Mouse (Mus musculus): ENCODE measurements around the gene Fam210b. TPM values are rescaled to one million over a fixed set of nuclear protein-coding genes. Genes with fewer than 3 reads are reported as not detected.

Fam210b gene
- polyA plus RNA-seq, 1 experiment from 2014 or later, result 24.5 TPM

DNA sequence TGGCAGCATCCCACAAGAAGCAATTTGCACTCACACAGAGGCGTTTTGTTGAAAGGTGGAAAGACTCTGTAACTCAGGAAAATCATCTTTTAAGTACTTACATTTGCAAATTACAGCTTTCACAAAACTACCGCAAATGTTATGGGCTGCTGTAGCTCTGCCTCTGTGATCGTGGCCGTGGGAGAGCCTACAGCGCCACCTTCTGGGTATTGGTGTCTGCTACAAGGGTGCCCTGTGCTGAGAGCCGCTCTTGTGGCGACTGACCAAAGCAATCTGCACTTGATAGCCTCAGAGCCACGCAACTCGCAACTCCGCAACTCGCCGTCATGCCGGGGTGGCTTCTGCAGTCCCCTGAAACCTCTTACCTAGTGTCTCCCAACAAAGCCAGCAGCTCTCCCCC, 16.2 kb upstream of the Fam210b start:
- Histone ChIP-seq H3K27ac (ENCODE audit: poor library complexity, severe bottlenecking) (no peak overlapping the region), H3K36me3 (no peaks in the 10 kb centered on the region), H3K4me1 (replicated peaks) (0 out of 2 replicates have a peak, but pooled peaks cover 5% of the 10 kb centered on the region), H3K9me3 (replicated peaks) (no peaks in the 10 kb centered on the region), H3K4me3 (no peak overlapping the region), H3K4me2 (peak overlapping the region; percentile 45), H3K9ac (no peak overlapping the region), H3K27me3 (replicated peaks) (peaks cover 26% of the 10 kb centered on the region)
- 6% methylated on average over 13 of the region's 13 CpGs for WGBS
- ATAC-seq (ENCODE audit: insufficient number of reproducible peaks, low FRiP score), result peak; percentile 55; the same call in 1 of the 2 replicates

DNA sequence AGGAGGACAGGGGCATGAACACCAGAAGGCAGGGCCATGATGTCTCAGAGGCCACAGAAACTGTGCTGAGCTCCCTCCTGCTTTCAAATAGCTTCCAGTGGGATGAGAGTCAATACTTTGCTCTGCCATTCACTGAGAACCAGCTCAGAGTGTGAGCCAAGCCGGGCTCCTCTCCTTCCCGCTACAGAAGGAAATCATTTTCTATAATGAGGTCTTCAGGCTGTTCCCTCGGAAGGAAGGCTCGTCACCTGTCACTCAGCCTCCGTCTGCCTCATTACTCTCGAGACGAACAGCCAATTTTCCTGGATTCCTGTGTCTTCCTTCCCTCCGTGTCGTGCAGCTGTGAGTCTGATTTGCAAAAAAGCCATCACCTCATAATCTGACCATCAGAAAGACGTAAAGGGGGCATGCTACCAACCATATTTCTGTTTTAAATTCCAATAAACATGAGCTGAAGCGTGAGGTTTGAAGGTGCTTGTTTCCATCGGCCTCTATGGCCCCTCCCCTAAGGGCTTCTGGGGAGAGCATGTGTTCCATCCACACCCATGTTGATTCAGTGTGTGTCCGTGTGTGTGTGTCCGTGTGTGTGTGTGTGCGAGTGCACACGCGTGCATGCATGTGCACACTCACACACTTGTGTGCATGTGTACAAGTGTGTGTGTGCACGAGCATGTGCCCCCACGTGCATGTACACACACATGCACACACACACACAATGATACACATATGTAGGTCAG, 7.0 kb upstream of the Fam210b start:
- H3K9ac ChIP-seq, result no peak overlapping the region
- H3K4me2 ChIP-seq, result no peak overlapping the region
- ATAC-seq (ENCODE audit: insufficient number of reproducible peaks, low FRiP score), result no peak
- no peaks in the 10 kb centered on the region for H3K27me3 ChIP-seq (replicated peaks)
- 80% methylated on average over 19 of the region's 19 CpGs for WGBS
- H3K36me3 ChIP-seq, result no peaks in the 10 kb centered on the region
- no peak overlapping the region for H3K27ac ChIP-seq (ENCODE audit: poor library complexity, severe bottlenecking)
- no peak overlapping the region for H3K4me3 ChIP-seq
- peaks cover 7% of the 10 kb centered on the region; the same call in 1 of the 2 replicates for H3K9me3 ChIP-seq (replicated peaks)
- no peaks in the 10 kb centered on the region for H3K4me1 ChIP-seq (replicated peaks)

DNA sequence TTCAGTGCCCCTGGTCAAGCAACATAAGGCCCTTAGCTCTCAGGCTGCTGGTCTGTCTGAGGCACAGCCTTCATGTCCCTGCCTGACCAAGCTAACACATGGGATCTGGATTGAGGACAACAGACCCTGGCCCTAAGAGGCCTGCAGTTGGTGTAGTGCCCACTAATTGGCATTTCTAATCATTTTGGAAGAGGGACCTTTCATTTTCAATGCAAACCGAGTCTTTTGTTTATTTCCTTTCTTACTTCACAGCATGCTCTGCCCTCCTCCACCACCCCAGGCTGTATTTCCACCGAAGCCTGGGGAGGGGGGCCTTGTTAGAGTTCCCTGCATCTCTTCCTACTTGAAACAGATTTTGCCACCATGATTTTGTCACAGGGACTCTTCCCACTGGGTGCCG, 4.4 kb upstream of the Fam210b start:
- Histone ChIP-seq H3K9ac (no peak overlapping the region), H3K36me3 (no peaks in the 10 kb centered on the region), H3K4me3 (no peak overlapping the region), H3K4me2 (no peak overlapping the region), H3K4me1 (replicated peaks) (peaks cover 8% of the 10 kb centered on the region; the same call in 1 of the 2 replicates), H3K27ac (ENCODE audit: poor library complexity, severe bottlenecking) (no peak overlapping the region), H3K9me3 (replicated peaks) (peaks cover 8% of the 10 kb centered on the region; the same call in 1 of the 2 replicates), H3K27me3 (replicated peaks) (no peaks in the 10 kb centered on the region)
- ATAC-seq (ENCODE audit: insufficient number of reproducible peaks, low FRiP score), result no peak
- WGBS, result 54% methylated on average over 3 of the region's 3 CpGs

DNA sequence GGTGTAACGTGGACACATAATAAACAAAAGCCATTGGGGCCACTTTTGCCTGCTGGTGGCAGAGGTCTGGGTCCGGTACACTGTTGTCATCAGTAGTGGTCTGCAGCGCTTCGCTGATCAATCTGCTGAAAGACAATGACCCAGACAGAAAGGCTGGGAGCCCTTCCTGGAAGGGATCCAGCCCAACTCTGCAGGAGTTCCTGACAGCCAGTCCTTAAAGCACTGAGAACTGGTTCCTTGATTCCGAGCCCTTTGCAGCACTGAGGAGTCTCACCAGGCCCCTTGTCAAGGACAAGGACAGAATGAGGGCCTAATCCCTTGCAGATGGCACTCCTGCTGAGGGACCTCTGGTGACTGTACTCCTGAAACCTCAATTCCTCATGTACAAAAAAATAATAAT, 3.8 kb upstream of the Fam210b start:
- Histone ChIP-seq H3K36me3 (no peaks in the 10 kb centered on the region), H3K4me2 (no peak overlapping the region), H3K27ac (ENCODE audit: poor library complexity, severe bottlenecking) (no peak overlapping the region), H3K4me3 (no peak overlapping the region), H3K27me3 (replicated peaks) (no peaks in the 10 kb centered on the region), H3K9me3 (replicated peaks) (peaks cover 8% of the 10 kb centered on the region; the same call in 1 of the 2 replicates), H3K9ac (no peak overlapping the region), H3K4me1 (replicated peaks) (peaks cover 11% of the 10 kb centered on the region)
- 46% methylated on average over 5 of the region's 5 CpGs for WGBS
- ATAC-seq (ENCODE audit: insufficient number of reproducible peaks, low FRiP score), result no peak

DNA sequence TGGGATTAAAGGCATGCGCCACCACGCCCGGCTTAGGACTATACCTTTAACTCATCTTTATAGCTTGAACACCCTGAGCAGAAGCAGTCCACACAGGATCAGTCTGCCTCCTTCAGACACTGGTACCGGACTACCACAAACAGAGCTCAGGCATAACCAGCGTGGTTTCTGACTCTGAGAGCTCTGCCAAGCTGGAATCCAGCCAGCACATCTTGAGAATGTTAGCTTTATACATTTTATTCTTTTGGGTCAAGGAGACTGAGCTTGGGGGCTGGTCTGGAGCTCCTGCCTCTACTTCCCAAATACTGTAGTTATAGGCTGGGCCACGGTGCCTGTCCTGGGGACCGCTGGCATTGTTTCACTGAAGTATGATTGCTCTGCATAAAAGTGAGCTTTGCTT, 1.6 kb upstream of the Fam210b start:
- 93% methylated on average over 7 of the region's 7 CpGs for WGBS
- Histone ChIP-seq H3K9ac (no peak overlapping the region), H3K36me3 (no peaks in the 10 kb centered on the region), H3K27ac (ENCODE audit: poor library complexity, severe bottlenecking) (no peak overlapping the region), H3K4me1 (replicated peaks) (peaks cover 30% of the 10 kb centered on the region), H3K27me3 (replicated peaks) (no peaks in the 10 kb centered on the region), H3K4me2 (no peak overlapping the region), H3K9me3 (replicated peaks) (peaks cover 8% of the 10 kb centered on the region; the same call in 1 of the 2 replicates), H3K4me3 (no peak overlapping the region)
- no peak for ATAC-seq (ENCODE audit: insufficient number of reproducible peaks, low FRiP score)

DNA sequence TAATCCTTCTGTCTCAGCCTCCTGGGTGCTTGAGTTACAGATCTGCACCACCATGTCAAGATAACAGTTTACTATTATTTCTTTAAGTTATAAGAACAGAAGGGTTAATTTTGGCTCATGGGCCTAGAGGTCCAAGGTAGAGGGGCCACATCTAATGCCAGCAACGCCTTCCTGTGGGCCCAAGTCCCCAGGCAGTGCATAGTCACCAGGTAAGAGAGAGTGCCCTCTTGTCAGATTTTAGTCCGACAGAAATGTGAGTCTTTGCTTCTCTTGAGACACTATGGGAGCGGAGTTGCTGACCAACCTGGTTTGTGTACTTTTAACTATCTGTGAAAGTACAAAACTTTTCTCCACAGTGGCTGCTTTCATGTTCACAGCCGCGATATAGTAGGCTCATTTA, 696 bp upstream of the Fam210b start:
- Histone ChIP-seq H3K27me3 (replicated peaks) (no peaks in the 10 kb centered on the region), H3K9me3 (replicated peaks) (0 out of 2 replicates have a peak, but pooled peaks cover 4% of the 10 kb centered on the region), H3K36me3 (no peaks in the 10 kb centered on the region), H3K4me2 (peak overlapping the region; percentile 91), H3K9ac (0 out of 2 replicates have a peak overlapping the region, but pooled peaks have one; percentile 20), H3K4me1 (replicated peaks) (peaks cover 38% of the 10 kb centered on the region), H3K4me3 (peak overlapping the region; percentile 77), H3K27ac (ENCODE audit: poor library complexity, severe bottlenecking) (peak overlapping the region; percentile 26; the same call in 1 of the 2 replicates)
- 34% methylated on average over 5 of the region's 5 CpGs for WGBS
- ATAC-seq (ENCODE audit: insufficient number of reproducible peaks, low FRiP score), result no peak

DNA sequence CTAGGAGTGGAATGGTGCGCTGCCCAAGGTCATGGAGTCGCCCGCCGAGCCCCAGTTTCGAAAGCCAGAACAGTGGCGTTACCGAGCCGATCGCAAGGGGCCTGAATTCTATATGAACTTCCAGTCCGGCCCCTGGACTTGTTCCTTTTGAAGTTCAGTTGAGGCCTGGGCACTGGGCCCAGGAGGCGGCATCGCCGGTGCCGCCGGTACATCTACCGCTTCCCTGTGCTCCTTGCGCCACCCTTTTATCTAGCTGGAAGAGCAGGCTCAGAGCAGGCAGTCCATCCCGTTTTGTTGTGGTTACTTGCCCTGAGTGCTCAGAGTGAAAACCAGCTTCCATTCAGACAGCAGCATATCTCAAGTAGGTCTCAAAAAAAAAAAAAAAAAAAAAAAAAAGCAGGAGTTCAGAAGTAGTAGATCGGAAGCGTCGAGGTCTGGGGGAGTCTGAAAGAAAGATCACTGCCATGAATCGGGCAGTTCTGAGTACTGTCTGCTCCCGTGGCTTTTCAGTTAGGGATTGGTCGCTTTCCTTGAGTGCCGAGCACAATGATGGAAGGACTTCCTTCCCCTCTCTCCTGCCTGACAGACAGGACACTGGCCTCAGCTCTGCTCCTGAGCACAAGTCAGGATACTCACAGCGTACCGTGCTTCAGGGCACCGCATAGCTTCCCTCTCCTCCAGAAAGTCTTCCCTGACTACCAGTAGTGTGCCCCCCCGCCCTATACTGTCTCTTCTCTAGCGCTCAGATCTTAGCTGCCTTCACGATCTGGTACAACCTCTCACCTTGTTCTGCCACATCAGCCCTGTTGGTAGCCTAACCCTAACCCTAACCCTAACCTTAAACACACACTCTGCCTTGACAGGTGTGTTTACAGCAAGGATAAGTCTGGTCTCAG, 917 bp downstream of the Fam210b start:
- no peaks in the 10 kb centered on the region for H3K36me3 ChIP-seq
- peak overlapping the region; percentile 61 for H3K27ac ChIP-seq (ENCODE audit: poor library complexity, severe bottlenecking)
- 0 out of 2 replicates have a peak, but pooled peaks cover 4% of the 10 kb centered on the region for H3K9me3 ChIP-seq (replicated peaks)
- ATAC-seq (ENCODE audit: insufficient number of reproducible peaks, low FRiP score), result no peak
- H3K27me3 ChIP-seq (replicated peaks), result no peaks in the 10 kb centered on the region
- peaks cover 42% of the 10 kb centered on the region for H3K4me1 ChIP-seq (replicated peaks)
- peak overlapping the region; percentile 83 for H3K9ac ChIP-seq
- H3K4me3 ChIP-seq, result peak overlapping the region; percentile 77
- 9% methylated on average over 31 of the region's 31 CpGs for WGBS
- peak overlapping the region; percentile 91 for H3K4me2 ChIP-seq

DNA sequence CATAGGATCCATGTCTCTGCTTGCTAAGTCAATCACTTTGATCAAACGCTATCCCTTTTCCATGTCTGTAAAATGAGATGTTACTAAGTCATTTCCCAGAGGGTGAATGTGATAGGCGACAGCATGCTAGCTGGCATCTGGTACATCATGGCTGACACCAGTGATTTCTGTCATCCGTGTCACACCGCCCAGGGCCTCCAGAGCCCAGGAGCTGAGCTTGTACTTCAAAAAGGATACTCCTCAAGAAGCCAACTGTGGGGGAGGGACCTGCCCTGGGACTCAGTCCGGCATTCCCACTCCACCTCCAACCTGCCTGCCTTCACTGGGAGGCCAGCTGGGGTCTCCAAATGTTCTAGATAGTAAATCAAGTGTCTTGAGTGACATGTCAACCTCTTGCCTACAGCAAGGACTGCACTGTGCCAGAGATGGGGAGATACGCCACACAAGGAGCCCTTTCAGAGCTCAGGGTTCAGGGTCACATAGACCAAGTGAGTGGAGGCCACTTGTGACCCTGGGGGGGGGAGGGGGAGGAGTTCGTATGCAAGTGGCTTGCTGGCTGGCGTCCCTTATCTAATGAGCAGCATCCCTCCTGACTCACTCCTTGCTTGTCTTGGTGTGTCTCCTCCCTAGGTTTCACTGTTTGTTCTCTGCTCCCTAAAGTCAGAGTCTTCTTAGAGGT, 1.7 kb downstream of the Fam210b start:
- peak; percentile 66 for ATAC-seq (ENCODE audit: insufficient number of reproducible peaks, low FRiP score)
- H3K4me2 ChIP-seq, result peak overlapping the region; percentile 91
- WGBS, result 49% methylated on average over 8 of the region's 8 CpGs
- peaks cover 42% of the 10 kb centered on the region for H3K4me1 ChIP-seq (replicated peaks)
- H3K9ac ChIP-seq, result peak overlapping the region; percentile 83; the same call in 1 of the 2 replicates
- H3K27me3 ChIP-seq (replicated peaks), result no peaks in the 10 kb centered on the region
- peak overlapping the region; percentile 76 for H3K27ac ChIP-seq (ENCODE audit: poor library complexity, severe bottlenecking)
- no peaks in the 10 kb centered on the region for H3K36me3 ChIP-seq
- H3K9me3 ChIP-seq (replicated peaks), result 0 out of 2 replicates have a peak, but pooled peaks cover 4% of the 10 kb centered on the region
- H3K4me3 ChIP-seq, result peak overlapping the region; percentile 77

DNA sequence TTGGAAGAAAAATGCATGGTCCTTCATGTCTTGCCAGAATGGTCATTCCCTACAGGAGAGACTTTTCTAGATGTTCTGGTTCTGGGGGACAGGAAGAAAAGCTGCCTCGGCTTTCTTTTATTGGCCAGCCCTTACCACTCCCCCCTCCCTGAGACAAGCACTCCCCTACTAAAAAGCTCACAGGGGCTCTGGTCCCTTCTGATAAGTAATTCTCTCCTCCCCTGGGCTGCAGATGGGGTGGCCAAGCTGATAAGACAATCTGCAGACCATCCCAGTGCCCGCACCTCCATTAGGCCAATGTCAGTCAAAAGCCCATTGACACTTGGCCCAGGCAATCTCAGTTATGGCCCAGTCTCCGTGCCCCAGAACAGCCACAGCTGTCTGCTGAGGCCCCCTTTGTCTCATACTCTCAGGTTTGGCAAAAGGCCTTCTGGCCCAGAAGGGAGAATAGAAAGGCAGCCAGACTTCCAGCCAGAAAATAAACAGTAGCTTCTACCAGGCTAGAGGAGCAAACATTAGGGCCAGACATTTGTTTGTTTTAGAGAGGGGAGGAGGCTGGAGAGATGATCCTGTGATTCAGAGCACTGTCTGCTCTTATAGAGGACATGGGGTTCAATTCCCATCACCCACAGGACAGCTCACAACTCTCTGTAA, 3.1 kb downstream of the Fam210b start:
- Histone ChIP-seq H3K4me2 (peak overlapping the region; percentile 91), H3K9me3 (replicated peaks) (0 out of 2 replicates have a peak, but pooled peaks cover under 1% of the 10 kb centered on the region), H3K36me3 (peaks cover 12% of the 10 kb centered on the region; the same call in 1 of the 2 replicates), H3K27me3 (replicated peaks) (no peaks in the 10 kb centered on the region), H3K27ac (ENCODE audit: poor library complexity, severe bottlenecking) (peak overlapping the region; percentile 76), H3K4me3 (peak overlapping the region; percentile 24; the same call in 1 of the 2 replicates), H3K9ac (0 out of 2 replicates have a peak overlapping the region, but pooled peaks have one; percentile 39), H3K4me1 (replicated peaks) (peaks cover 42% of the 10 kb centered on the region)
- peak; percentile 57 for ATAC-seq (ENCODE audit: insufficient number of reproducible peaks, low FRiP score)
- 22% methylated on average over 3 of the region's 3 CpGs for WGBS

DNA sequence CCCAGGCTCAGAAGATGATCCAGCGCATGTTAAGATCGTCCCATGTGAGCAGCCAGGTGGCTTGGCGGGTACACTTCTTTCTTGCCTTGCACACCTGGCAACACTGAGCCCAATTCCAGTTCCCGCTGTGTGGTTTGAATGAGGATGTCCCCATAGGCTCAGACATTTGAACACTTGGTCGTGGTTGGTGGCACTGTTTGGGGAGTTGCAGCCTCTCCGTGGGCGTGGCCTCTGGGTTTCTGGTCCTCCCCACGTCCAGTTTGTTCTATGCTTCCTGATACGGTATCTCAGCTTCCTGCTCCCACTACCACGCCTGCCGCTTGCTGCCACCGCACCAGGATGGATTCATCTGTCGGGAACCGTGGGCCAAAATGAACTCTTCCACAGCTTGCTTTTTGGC, 4.4 kb downstream of the Fam210b start:
- Histone ChIP-seq H3K9me3 (replicated peaks) (no peaks in the 10 kb centered on the region), H3K27me3 (replicated peaks) (no peaks in the 10 kb centered on the region), H3K36me3 (peaks cover 23% of the 10 kb centered on the region), H3K4me1 (replicated peaks) (peaks cover 37% of the 10 kb centered on the region), H3K4me2 (peak overlapping the region; percentile 47), H3K4me3 (no peak overlapping the region), H3K9ac (no peak overlapping the region), H3K27ac (ENCODE audit: poor library complexity, severe bottlenecking) (no peak overlapping the region)
- WGBS, result 72% methylated on average over 14 of the region's 14 CpGs
- no peak for ATAC-seq (ENCODE audit: insufficient number of reproducible peaks, low FRiP score)
